Mouse (Mus musculus): ENCODE measurements around the gene 9530077C05Rik. TPM values are rescaled to one million over a fixed set of nuclear protein-coding genes. Genes with fewer than 3 reads are reported as not detected.

9530077C05Rik gene
- total RNA-seq, 2 experiments from 2014 or later, result 7.8 to 8.9 TPM

DNA sequence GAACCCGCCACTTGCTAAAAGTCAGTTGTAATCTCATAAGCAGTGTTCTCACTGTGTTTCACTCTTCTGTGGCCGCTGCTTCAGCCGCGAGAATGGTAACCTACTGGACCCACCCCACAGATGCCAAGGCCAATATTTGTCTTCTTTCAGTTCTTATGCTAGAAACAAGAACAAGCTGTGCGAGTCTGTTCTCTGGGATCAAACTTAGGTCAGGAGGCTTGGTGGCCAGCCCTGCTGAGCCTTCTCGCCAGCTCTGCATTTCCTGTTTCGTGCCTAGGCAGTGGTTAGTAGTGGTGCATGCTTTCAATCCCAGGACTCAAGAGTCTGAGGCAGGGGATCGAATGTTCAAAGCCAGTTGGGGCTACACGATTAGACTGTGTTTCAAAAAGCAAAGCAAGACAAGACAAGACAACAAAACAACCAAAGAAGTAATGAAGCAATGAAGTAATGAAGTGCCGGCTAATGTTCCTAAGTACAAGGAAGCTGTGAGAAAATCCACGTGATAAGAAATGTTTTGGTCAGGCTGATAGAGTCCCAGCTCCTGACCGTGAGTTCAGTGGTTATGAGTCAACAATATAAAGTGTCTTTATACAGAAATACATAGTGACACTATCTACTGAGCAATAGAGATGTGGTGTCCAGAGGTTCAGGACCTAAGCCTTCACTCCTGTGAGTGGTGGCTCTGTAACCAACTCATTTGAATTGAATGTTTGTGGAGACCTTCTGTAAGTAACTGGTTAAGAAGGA, 73.4 kb downstream of the 9530077C05Rik start:
- DNase-seq (ENCODE audit: extremely low spot score in 1 of 2, low spot score in 2 of 2), result no peak
- intact Hi-C loops (cut with DNase I), result no loop called here

DNA sequence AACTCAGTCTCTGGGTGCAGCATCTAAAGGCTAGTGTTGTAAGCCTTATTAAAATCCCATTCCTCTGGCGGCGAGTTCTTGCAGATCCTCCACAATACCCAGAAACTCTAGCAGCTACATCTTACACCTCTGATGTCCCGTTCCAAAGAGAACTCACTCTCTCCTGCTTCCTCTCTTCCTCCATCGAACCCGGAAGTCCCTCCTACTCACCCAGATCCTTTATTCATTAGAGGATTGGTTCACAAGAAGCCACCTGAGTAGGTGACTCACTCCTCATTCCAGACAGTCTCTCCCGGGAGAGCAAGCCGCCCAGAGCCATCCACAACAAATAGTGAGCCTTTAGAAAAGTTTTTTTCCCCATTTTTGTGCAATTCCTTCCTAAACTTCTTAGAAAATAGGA, 74.9 kb downstream of the 9530077C05Rik start:
- no peak for DNase-seq (ENCODE audit: extremely low spot score in 1 of 2, low spot score in 2 of 2)
- intact Hi-C loops (cut with DNase I), result no loop called here

DNA sequence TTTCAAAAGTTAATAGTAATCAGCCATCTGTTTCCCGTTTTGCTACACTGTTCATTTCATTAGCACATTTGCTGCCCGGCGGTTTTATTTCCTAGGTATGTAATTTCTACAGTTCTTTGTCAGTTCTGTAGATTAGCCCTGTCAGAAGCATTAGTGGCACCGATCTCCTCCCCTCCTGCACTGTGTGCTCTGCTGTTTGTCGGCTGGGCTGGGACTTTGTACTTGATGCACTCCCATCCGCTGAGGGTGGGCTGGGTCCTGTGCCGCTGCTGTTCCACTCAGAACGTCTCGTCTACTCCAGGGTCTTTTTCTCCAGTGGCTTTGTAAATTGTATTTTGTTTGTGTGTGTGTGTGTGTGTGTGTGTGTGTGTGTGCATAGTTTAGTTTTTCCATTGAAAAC, 77.7 kb downstream of the 9530077C05Rik start:
- intact Hi-C loops (cut with DNase I), result no loop called here

More for the DNA sequence above, 77.7 kb downstream of the 9530077C05Rik start:
- DNase-seq (ENCODE audit: extremely low spot score in 1 of 2, low spot score in 2 of 2), result no peak

Other genes starting within 250 kb of the 9530077C05Rik start
- under 1 TPM; 0.21 to 0.39 TPM for gene Zfp872, start 223.4 kb upstream of the 9530077C05Rik start, total RNA-seq (2021)
- 10 to 100 TPM; 13.6 to 15.6 TPM for gene Zfp809, start 185.8 kb upstream of the 9530077C05Rik start, total RNA-seq (2021)
- 1 to 10 TPM; 3.7 to 4.2 TPM for gene Zfp599, start 151.6 kb upstream of the 9530077C05Rik start, total RNA-seq (2021)
- 10 to 100 TPM; 22.1 to 25.5 TPM for gene Zfp810, start 103.9 kb upstream of the 9530077C05Rik start, total RNA-seq (2021)
- gene Anln, start 22.3 kb upstream of the 9530077C05Rik start, total RNA-seq (2021), result 1 to 10 TPM; 4.0 to 5.9 TPM
- gene Gm17545, start 42.8 kb downstream of the 9530077C05Rik start, total RNA-seq (2021), result not detected
- gene Rp9, start 58.2 kb downstream of the 9530077C05Rik start, total RNA-seq (2021), result 10 to 100 TPM; 41.0 to 44.1 TPM
- gene Bbs9, start 64.2 kb downstream of the 9530077C05Rik start, total RNA-seq (2021), result 10 to 100 TPM; 27.8 to 28.6 TPM